27 mouse cellular contexts compared by ENCODE assay signal in the genomic region with DNA sequence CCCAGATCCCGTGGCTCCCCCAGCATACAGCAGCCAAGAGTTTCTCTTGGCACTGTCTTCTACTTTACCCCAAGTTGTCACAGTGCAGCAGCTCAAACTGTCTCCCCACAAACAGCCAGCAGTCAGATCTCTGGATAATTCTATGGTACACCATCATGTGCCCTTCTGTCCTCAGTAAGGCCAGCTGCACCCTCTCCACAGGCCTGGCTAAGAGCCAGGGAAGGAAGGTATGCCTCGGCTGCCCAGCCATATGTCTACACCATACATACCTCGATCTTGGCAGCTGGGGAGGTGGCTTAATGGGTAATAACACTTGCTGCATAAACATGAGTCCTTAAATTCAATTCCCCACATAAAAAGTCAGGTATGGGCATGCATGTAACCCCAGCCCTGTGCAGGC. TPM values are rescaled to one million over a fixed set of nuclear protein-coding genes. Genes with fewer than 3 reads are reported as not detected.
DNase-seq lines count a peak whose midpoint lies in the region; ATAC-seq and TF ChIP-seq lines count a peak whose summit lies in the region.
"Had no signal": no experiment of that assay in that cellular context is flagged by ENCODE, and none has a peak within 500 bp of the region (broad histone marks: within the 10 kb centered on the region; RNA-seq: fewer than 3 reads in every experiment).

No protein-coding gene starts in this region.

- no peaks in the 10 kb centered on the region for H3K36me3 ChIP-seq in embryonic facial prominence, embryonic 14.5 days (ENCODE audit: control insufficient read depth, insufficient read depth, low read length)
- no peaks in the 10 kb centered on the region for H3K36me3 ChIP-seq in embryonic facial prominence, embryonic 10.5 days (replicated peaks)
- H3K36me3 ChIP-seq in midbrain, postnatal 0 days (ENCODE audit: insufficient read depth, low read length), result no peaks in the 10 kb centered on the region
- H3K36me3 ChIP-seq in midbrain, embryonic 14.5 days (ENCODE audit: control insufficient read depth, insufficient read depth, low read length), result no peaks in the 10 kb centered on the region
- H3K36me3 ChIP-seq: embryonic facial prominence, embryonic 12.5 days; forebrain, embryonic 10.5 days; G1E; heart, embryonic 15.5 days; hindbrain, embryonic 13.5 days; liver, embryonic 12.5 days; midbrain, embryonic 12.5 days had no signal

- no peak overlapping the region for H3K4me3 ChIP-seq in embryonic facial prominence, embryonic 14.5 days (ENCODE audit: low read depth, low read length)
- H3K4me3 ChIP-seq in embryonic facial prominence, embryonic 10.5 days, result no peak overlapping the region
- H3K4me3 ChIP-seq in midbrain, postnatal 0 days (ENCODE audit: low read depth, low read length), result no peak overlapping the region
- H3K4me3 ChIP-seq in midbrain, embryonic 14.5 days (replicated peaks; ENCODE audit: low read depth, low read length), result no peak overlapping the region
- H3K4me3 ChIP-seq: embryonic facial prominence, embryonic 12.5 days; forebrain, embryonic 10.5 days; heart, embryonic 15.5 days; hindbrain, embryonic 13.5 days; liver, embryonic 12.5 days; megakaryocyte, embryonic 14.5 days; midbrain, embryonic 12.5 days had no signal

- WGBS in embryonic facial prominence, embryonic 14.5 days, result 60% methylated on average over 3 of the region's 3 CpGs
- WGBS in embryonic facial prominence, embryonic 10.5 days, result 83% methylated on average over 3 of the region's 3 CpGs
- WGBS in midbrain, postnatal 0 days, result 90% methylated on average over 3 of the region's 3 CpGs
- WGBS in midbrain, embryonic 14.5 days, result 79% methylated on average over 3 of the region's 3 CpGs

- no peaks in the 10 kb centered on the region for H3K4me1 ChIP-seq in embryonic facial prominence, embryonic 14.5 days (ENCODE audit: control insufficient read depth, insufficient read depth, low read length)
- H3K4me1 ChIP-seq in embryonic facial prominence, embryonic 10.5 days, result peaks cover 5% of the 10 kb centered on the region
- H3K4me1 ChIP-seq in midbrain, postnatal 0 days (ENCODE audit: insufficient read depth, low read length), result no peaks in the 10 kb centered on the region
- H3K4me1 ChIP-seq in midbrain, embryonic 14.5 days (ENCODE audit: control insufficient read depth, insufficient read depth, low read length), result peaks cover 1% of the 10 kb centered on the region; the same call in 1 of the 2 replicates
- H3K4me1 ChIP-seq: embryonic facial prominence, embryonic 12.5 days had no signal

- DNase-seq in embryonic facial prominence, embryonic 14.5 days (ENCODE audit: low spot score), result no peak
- DNase-seq in embryonic facial prominence, embryonic 10.5 days (ENCODE audit: low spot score), result no peak
- DNase-seq in midbrain, postnatal 0 days (ENCODE audit: low spot score), result peak; percentile 21
- no peak for DNase-seq in midbrain, embryonic 14.5 days
- peak; percentile 70 for DNase-seq in cerebellum, postnatal 10 days
- DNase-seq in ovary, adult 18-20 months (ENCODE audit: low spot score), result no peak
- DNase-seq in layer of hippocampus, adult 8-10 months (ENCODE audit: low spot score in 2 of 2), result no peak
- DNase-seq: adrenal gland, postnatal 14 days; forebrain, postnatal 0 days; kidney, adult 9 months; kidney, postnatal 25 days; lung, adult 18-20 months; lung, postnatal 4 days; retina, postnatal 1 day; right cerebral cortex, postnatal 14 days; thymus, postnatal 4 days had no signal

- H3K9me3 ChIP-seq in embryonic facial prominence, embryonic 14.5 days (ENCODE audit: control insufficient read depth, low read length), result no peaks in the 10 kb centered on the region
- peaks cover 9% of the 10 kb centered on the region; the same call in 1 of the 2 replicates for H3K9me3 ChIP-seq in embryonic facial prominence, embryonic 10.5 days
- H3K9me3 ChIP-seq in midbrain, postnatal 0 days (ENCODE audit: low read length), result no peaks in the 10 kb centered on the region
- H3K9me3 ChIP-seq in midbrain, embryonic 14.5 days (ENCODE audit: control insufficient read depth, low read length), result peaks cover 4% of the 10 kb centered on the region; the same call in 1 of the 2 replicates
- H3K9me3 ChIP-seq: embryonic facial prominence, embryonic 12.5 days; hindbrain, embryonic 13.5 days had no signal

- peak; percentile 13; the same call in 1 of the 2 replicates for ATAC-seq in embryonic facial prominence, embryonic 14.5 days (ENCODE audit: low read depth)
- no peak for ATAC-seq in midbrain, postnatal 0 days (ENCODE audit: low FRiP score)
- no peak for ATAC-seq in midbrain, embryonic 14.5 days (ENCODE audit: low FRiP score, low TSS enrichment)
- ATAC-seq: forebrain, postnatal 0 days; intestine, postnatal 0 days; liver, embryonic 12.5 days; lung, postnatal 0 days; Patski had no signal

- no peak overlapping the region for H3K9ac ChIP-seq in embryonic facial prominence, embryonic 14.5 days (ENCODE audit: low read depth, low read length)
- H3K9ac ChIP-seq in midbrain, postnatal 0 days (replicated peaks; ENCODE audit: low read length, poor library complexity, severe bottlenecking), result no peak overlapping the region
- no peak overlapping the region for H3K9ac ChIP-seq in midbrain, embryonic 14.5 days (replicated peaks; ENCODE audit: low read length)
- H3K9ac ChIP-seq: embryonic facial prominence, embryonic 12.5 days; forebrain, postnatal 0 days; heart, embryonic 15.5 days; hindbrain, embryonic 13.5 days; liver, embryonic 12.5 days; midbrain, embryonic 12.5 days had no signal

- H3K27ac ChIP-seq in embryonic facial prominence, embryonic 14.5 days (replicated peaks; ENCODE audit: low read depth, low read length), result no peak overlapping the region
- no peak overlapping the region for H3K27ac ChIP-seq in embryonic facial prominence, embryonic 10.5 days (replicated peaks)
- no peak overlapping the region for H3K27ac ChIP-seq in midbrain, postnatal 0 days (ENCODE audit: low read depth, low read length)
- H3K27ac ChIP-seq in midbrain, embryonic 14.5 days (replicated peaks; ENCODE audit: low read depth, low read length), result no peak overlapping the region
- H3K27ac ChIP-seq: embryonic facial prominence, embryonic 12.5 days; forebrain, embryonic 10.5 days; heart, embryonic 15.5 days; hindbrain, embryonic 13.5 days; liver, embryonic 12.5 days; midbrain, embryonic 12.5 days had no signal

- no peak for TF ChIP-seq CTCF in midbrain, postnatal 0 days (IDR thresholded peaks at IDR 0.05)

- H3K27me3 ChIP-seq in embryonic facial prominence, embryonic 14.5 days (replicated peaks; ENCODE audit: control insufficient read depth, insufficient read depth, low read length), result no peaks in the 10 kb centered on the region
- H3K27me3 ChIP-seq in embryonic facial prominence, embryonic 10.5 days (replicated peaks; ENCODE audit: low read depth, poor library complexity, severe bottlenecking), result no peaks in the 10 kb centered on the region; the same call in 1 of the 2 replicates
- no peaks in the 10 kb centered on the region for H3K27me3 ChIP-seq in midbrain, postnatal 0 days (ENCODE audit: insufficient read depth, low read length)
- H3K27me3 ChIP-seq in midbrain, embryonic 14.5 days (ENCODE audit: control insufficient read depth, insufficient read depth, low read length), result peaks cover 7% of the 10 kb centered on the region
- H3K27me3 ChIP-seq: embryonic facial prominence, embryonic 12.5 days; heart, embryonic 15.5 days; Patski had no signal

- H3K4me2 ChIP-seq in embryonic facial prominence, embryonic 14.5 days (ENCODE audit: low read depth, low read length), result no peak overlapping the region
- H3K4me2 ChIP-seq in midbrain, postnatal 0 days (ENCODE audit: low read depth, low read length, poor library complexity, severe bottlenecking), result no peak overlapping the region
- H3K4me2 ChIP-seq in midbrain, embryonic 14.5 days (ENCODE audit: low read length), result no peak overlapping the region
- H3K4me2 ChIP-seq: embryonic facial prominence, embryonic 12.5 days; heart, embryonic 15.5 days; hindbrain, embryonic 13.5 days; liver, embryonic 12.5 days; midbrain, embryonic 12.5 days had no signal

RNA-seq across cellular contexts. Expression of a gene that starts 4.9 kb away (rescaled TPM):
- 11.7 and 12.6 TPM in 2 replicates for polyA plus RNA-seq in embryonic facial prominence, embryonic 14.5 days (2014; fragmentation: Nextera tagmentation; extraction: Ambion mirVana)
- 10.8 and 11.1 TPM in 2 replicates for polyA plus RNA-seq in embryonic facial prominence, embryonic 10.5 days (2016; fragmentation: Nextera tagmentation; extraction: Ambion mirVana)
- total RNA-seq in midbrain, postnatal 0 days (2014; rRNA removed), result 5.7 and 11.2 TPM in 2 replicates
- polyA plus RNA-seq in midbrain, postnatal 0 days (2015; fragmentation: Nextera tagmentation; extraction: Ambion mirVana), result 4.6 and 4.9 TPM in 2 replicates
- 1.3 and 4.4 TPM in 2 replicates for polyA plus RNA-seq in midbrain, embryonic 14.5 days (2014; fragmentation: Nextera tagmentation; extraction: Ambion mirVana)
- 1 to 10 TPM; 7.9 to 9.2 (median 8.3) TPM for total RNA-seq in layer of hippocampus, adult 8-10 months (2022)

Comparison
In these comparisons a context has a peak if more than half of its experiments do, and no peak if none do; other contexts are left out.
1. DNase-seq: peak in midbrain, postnatal 0 days (single experiment) and cerebellum, postnatal 10 days (2 of 2); none in embryonic facial prominence, embryonic 14.5 days (single experiment), embryonic facial prominence, embryonic 10.5 days (single experiment), midbrain, embryonic 14.5 days (single experiment), ovary, adult 18-20 months (single experiment) and layer of hippocampus, adult 8-10 months (0 of 2).